Mouse (Mus musculus) right cerebral cortex, postnatal 36 days (tissue): ENCODE data around the gene Nmnat1.
"Not testable (repeated sequence)": the region's sequence is repeated elsewhere in the genome, so short reads cannot be mapped to it uniquely, and the experiment has no call there.

ENCODE experiments used
- DNase-seq, 2 experiments: peaks; one replicate each; pipeline ENCODE4 v3.0.0; 2022; ENCODE audit warnings: low spot score in 2 of 2, mixed read lengths in 1 of 2

Nmnat1 gene

GRCm38 (mm10) chr4:149489415-149490240, 4.6 kb upstream of the Nmnat1 start:
- DNase-seq = no peak

- no peak for DNase-seq
Observed at GRCm38 (mm10) chr4:149487729-149488128, 2.7 kb upstream of the Nmnat1 start.

DNA sequence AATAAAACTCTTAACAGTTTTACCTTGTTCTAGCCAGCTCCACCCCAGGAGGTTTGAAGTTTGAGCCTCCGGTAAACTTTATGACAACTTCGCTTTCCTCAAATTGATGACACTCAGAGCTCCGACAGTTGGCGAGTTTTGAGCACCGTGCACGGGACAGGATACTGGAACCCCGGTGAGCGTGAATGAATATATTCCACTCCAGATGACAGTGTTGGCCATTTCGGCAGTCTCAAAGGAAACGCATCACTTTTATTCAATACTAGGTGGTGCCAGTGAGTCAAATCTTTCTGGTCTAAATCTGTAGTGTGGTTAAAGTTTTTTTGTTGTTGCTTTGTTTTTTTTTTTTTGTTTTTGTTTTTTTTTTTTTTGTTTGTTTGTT, 814 bp upstream of the Nmnat1 start:
- no peak for DNase-seq

DNA sequence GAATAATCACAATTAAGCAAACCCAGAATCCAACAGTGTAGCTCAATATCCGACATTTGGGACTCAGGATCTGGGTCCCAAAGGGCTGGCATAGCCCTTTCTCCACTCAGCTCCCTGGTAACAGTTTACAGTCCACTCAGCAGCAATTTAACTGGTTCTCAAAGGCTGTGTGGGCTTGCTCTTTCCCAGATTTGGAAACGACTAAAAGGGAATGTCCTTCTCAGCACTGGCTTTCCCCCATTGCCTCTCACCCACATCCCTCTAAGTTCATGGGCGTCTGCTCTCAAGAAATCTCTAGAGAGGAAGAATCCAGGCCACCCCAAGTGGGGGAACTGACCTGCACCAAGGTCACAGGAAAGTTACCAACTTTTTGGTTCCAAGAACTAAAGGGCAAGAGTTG, 436 bp downstream of the Nmnat1 start:
- DNase-seq = no peak

DNA sequence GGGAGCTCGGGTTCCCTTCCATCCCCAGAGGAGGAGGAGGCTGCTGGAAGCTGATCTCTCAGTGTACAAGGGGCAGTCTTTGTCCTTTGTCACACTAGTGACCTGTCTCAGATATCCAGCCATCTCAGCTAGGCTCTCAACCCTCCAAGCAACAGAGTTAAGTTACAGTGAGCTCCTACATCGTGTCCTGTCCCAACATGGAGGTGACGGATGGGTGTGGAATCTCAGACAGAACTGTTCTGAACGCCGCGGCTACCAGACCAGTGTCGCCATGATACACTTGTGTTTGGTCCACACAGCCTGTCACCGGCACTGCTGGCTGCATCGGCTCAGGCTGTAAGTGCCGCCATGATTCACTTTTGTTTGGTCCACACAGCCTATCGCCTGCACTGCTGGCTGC, 7.9 kb downstream of the Nmnat1 start, which contains the start of gene Tmem274:
Gene Tmem274 (plus strand): TSS at position 301 of the 400 bp plus-strand sequence.
- no peak for DNase-seq

GRCm38 (mm10) chr4:149475096-149475495, 9.9 kb downstream of the Nmnat1 start:
- DNase-seq = no peak

GRCm38 (mm10) chr4:149469557-149469956, 15.4 kb downstream of the Nmnat1 start:
- DNase-seq = no peak

DNA sequence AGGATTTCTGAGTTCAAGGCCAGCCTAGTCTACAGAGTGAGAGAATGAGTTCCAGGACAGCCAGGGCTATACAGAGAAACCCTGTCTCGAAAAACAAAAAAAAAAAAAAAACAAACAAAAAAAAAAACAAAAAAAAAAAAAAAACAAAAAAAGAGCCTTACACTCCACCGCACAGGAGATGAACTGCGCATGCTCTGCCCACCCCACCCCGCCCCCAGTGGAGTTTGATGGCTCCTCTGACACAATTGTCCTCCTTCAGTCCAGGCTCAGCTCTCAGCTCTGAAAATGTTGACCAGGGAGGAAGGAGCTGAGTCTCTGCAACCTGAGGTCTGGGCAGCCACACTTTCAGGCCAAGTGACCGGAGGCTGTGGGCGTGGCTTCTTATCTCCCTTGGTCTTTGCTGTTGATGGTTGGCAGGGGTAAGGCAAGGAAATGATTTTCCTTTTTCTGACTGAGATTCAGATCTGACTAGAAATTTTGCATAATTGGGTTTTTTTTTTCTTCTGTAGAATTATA, 21.5 kb downstream of the Nmnat1 start:
- no peak for DNase-seq

DNA sequence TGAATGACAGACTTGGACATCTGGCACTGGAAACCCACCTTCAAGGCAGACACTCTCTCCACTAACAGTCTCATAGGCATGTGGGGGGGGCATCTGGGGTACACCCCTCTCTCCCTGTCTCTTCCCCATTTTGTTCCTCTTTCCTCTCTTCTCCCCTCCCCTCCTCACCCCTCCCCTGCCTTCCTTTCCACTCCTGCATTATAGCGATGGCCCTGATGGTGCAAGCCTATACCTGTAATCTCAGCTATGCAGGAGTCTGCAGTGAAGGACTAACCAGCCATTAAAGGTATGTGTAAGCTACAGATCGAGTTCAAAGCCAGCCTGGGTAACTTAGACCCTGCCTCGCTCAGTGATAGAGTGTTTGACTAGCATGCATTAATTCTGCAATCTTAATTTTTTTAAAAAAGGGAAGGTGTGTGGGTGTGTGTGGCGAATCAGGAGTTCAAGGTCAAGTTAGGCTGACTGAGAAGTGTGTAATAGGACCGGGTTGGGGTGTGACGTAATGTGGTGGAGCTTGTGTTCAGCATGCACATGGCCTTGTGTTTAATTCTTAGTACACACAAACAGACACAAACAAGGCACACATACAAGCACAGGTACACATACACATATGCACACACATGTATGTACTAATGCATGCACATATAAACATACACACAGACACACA, 22.6 kb downstream of the Nmnat1 start:
- no peak for DNase-seq

GRCm38 (mm10) chr4:149461579-149462304, 23.3 kb downstream of the Nmnat1 start:
- no peak for DNase-seq

GRCm38 (mm10) chr4:149460475-149460874, 24.5 kb downstream of the Nmnat1 start:
- DNase-seq = not testable (repeated sequence)

DNA sequence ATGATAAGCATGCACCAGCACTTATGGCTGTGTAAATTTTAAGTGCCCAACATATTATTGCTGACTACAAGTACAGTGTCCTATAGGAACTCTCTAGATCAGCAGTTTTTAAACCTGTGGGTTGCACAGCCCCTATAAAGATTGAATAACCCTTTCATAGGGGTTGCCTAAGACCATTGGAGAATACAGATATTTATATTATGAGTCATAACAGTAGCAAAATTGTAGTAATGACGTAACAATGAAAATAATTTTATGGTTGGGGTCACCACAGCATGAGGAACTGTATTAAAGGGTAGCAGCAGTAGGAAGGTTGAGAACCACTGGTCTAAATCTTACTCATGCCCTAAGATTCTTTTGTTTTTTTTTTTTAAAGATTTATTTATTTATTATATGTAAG, 25.6 kb downstream of the Nmnat1 start:
- DNase-seq = no peak

GRCm38 (mm10) chr4:149458526-149458925, 26.5 kb downstream of the Nmnat1 start:
- no peak for DNase-seq

GRCm38 (mm10) chr4:149457831-149458430, 27.1 kb downstream of the Nmnat1 start:
- no peak for DNase-seq

DNA sequence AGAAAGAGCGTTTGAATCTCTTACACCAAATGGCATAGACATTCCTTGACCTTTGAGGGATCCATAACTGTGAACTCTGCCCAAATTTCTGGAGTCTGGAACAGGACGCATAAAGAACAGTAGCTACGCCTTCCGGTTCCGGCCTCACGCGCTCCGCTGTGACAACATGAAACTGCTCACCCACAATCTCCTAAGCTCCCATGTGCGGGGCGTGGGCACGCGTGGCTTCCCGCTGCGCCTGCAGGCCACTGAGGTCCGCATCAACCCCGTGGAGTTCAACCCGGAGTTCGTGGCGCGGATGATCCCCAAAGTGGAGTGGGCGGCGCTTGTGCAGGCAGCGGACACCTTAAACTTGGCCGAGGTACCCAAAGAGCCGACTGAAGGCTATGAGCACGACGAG, 27.8 kb downstream of the Nmnat1 start:
- not testable (repeated sequence) for DNase-seq

DNA sequence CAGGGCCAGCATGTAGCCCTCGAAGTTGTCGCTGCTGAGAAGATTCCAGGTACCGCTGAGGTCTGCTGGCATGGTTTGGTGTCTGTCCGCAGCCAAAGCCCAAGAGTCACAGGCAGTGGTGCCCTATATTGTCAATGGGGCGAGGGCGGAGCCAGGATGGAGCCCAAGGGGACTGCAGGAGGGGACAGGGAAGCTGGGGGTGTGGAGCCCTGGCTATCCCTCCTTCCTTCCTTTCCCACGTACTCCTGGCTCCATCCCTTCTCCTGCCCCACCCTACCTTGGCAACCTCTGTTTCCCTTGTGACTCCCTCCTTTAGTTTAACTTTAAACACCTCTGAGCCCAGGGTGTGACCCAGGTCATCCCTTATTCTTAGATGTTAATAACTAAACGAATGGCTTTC, 30.1 kb downstream of the Nmnat1 start, which contains the start of gene Rbp7:
Gene Rbp7 (minus strand): TSS at position 100 of the 400 bp plus-strand sequence.
- DNase-seq = no peak

GRCm38 (mm10) chr4:149454263-149454662, 30.7 kb downstream of the Nmnat1 start:
- no peak for DNase-seq

DNA sequence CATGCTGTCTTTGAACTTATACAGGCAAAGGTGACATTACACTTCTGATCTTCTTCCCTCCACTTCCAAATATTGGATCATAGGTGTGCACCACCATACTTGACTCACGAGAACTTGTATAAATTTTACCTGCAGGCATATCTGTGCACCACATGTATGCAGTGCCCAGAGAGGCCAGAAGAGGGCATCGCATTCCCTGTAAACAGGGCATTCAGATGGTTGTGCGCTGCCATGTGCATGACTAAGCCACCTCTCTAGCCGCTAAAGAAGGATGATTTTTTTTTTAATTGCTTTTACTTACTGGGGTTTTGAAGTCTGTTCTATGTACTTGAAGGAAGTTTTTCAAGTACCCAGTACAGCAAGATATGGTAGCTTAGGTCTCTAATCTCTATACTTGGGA, 31.3 kb downstream of the Nmnat1 start:
- DNase-seq = no peak

- DNase-seq = no peak
Observed at GRCm38 (mm10) chr4:149450636-149451035, 34.4 kb downstream of the Nmnat1 start.

DNA sequence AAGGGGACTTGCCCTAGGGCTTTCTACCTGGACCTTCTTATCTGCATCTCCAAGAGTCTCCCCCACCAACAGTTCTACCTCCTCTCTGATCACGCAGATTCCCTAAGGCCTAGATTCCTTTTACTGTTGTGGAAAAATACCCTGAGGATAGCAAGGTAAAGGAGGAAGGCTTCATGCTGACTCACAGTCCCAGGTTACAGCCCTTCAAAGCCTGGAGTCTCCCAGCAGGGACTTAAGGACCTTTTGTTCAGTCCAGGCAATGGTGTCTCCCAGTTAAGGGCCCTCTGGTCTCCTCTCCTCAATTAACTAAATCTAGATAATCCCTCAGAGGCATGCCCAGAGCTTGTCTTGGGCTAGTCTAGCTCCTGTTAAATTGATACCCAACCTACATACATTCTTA, 38.7 kb downstream of the Nmnat1 start:
- DNase-seq = no peak

DNA sequence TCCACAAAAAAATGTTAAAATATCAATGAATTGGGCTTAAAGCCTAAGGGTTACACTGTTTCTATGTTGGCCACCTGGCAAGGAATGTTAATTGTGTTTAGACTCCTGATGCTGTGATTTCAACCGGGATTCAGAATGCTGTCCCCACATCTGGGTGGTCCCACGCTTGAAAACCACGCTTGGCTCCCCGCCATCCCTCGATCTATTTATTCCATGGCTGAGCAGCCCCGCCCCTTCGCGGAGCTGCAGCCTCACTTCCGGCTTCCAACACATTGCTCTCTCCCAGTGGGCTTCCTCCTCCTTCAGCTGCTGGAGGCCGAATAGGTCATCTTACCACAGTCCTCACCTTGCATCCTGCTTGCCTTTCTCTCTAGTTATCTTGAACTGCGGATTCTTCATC, 39.1 kb downstream of the Nmnat1 start:
- DNase-seq = no peak
